Mouse (Mus musculus): ENCODE results near the gene Gm21885.
"Not testable (repeated sequence)": the region's sequence is repeated elsewhere in the genome, so short reads cannot be mapped to it uniquely, and the experiment has no call there.

The Gm21885 gene

DNA sequence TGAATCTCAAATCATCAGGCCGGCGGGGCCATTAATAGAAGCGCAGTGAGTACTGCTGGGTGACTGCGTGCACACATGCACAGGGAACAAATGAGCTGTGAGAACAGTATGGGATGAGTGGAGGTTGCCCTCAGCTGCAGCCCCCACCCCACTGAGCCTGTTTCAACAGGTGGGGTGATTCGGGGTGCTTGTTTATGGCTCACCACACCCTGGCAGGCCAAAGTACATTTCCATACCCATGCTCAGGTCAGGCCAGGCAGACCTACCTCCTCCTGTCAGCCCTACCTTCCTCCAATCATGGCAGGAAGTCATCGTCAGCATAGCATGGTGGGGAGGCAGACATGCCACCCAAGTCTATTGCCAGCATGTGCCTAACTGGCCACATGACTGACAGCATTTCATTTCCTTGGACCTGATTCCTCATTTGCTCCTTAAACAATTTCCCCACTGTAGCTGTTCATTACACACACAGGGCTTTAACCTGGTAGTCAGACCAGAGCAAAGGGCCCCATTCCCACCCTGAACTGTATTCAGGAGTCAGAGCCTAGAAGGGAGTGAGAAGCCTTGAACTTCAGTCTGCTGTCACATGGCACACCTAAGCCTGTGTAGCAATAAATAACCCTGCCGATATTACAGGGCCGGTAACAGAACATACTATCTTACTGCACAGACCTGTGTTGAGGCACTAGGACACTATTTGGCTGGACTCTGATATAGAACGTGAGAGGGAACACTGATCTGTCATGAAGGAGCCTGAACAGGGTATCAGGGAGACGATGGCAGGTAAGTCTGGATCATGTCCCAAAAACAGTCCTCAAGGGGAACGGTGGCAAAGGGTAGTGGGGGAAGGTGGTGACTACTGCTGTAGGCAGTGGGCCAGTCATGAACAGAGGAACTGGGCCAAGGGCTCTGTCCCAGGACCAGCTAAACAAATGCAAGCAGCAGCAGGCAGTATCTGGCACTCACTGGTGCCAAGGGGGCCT is at the start of gene Gm21885:
Gene Gm21885 (plus strand): TSS at position 675 of the 983 bp plus-strand sequence.
- DNase-seq (ENCODE audit: extremely low read depth, low read depth, low spot score), result no peak

DNA sequence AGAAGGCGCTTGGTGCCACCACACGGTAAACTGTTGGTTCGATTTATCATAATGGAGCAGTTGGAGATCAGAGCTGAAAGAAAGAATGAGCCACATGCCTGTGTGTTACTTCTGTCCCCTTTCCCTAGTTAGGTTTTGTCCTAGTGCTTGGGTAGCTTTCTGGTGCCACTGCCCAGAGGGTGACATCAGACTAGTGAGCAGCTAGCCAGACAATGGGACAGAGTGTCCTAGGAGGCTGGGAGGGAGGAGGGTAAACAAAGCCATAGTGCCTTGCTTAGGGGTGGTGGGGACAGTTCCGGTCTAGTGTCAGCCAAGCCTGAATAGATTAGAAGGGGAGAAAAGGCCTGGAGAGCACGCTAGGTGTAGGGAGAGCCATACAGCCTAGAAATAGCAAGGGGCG is 48.3 kb upstream of the Gm21885 start:
- no peak for DNase-seq (ENCODE audit: extremely low read depth, low read depth, low spot score)

DNA sequence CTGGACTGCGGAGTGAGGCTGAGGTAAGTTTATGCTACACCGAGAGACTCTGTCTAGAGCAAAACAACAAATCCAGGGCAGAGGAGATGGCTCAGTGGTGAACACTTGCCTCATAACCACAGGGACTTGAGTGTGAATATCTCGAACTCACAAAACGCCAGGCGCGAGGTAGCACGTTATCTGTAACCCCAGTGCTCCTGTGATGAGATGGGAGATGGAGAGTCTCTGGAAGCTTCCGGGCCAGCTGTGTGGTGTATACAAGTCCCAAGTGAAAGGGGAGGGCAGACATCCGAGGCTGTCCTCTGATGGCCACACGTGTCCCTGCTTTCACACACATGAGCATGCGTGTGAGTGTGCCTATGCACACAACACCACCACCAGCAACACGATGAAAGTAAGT is 47.3 kb upstream of the Gm21885 start:
- no peak for DNase-seq (ENCODE audit: extremely low read depth, low read depth, low spot score)

DNA sequence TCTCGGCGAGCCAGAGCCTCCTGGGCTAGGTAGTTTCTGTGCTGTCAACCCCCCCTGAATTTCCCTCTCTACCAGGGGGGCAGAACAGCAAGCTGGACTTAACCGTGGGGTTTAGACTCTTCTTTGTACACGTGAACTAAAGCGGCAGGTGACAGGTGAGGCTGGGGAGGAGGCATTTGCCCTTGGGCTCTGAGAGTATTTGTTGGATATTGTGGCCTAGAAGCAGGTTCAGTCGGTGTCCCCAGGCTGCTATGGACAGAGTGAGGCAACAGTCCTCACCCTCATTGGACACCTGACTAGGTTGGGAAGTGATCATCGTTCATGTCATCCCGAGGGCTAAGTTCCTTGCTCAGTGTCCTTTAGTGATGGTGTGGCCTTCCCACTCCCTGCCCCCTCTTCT is 46.8 kb upstream of the Gm21885 start:
- no peak for DNase-seq (ENCODE audit: extremely low read depth, low read depth, low spot score)

DNA sequence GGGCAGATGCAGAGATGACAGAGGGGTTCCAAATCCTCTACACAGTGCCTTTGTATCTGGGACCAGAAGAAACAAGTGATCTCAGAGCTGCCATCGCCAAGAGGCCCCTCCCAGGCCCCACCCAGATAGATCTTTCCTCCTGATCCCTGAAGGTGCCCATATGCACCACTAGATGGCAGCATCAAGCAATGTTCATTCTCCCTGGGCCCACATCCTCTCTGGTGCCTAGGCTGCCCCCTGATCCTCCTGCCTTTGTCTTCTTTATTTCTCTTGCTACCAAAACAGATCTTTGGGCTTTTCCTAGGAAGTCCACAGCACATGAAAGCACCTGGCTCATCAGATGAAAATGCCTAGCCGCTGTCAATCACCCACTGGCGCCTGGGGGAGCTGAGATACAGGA is 45.6 kb upstream of the Gm21885 start:
- no peak for DNase-seq (ENCODE audit: extremely low read depth, low read depth, low spot score)

DNA sequence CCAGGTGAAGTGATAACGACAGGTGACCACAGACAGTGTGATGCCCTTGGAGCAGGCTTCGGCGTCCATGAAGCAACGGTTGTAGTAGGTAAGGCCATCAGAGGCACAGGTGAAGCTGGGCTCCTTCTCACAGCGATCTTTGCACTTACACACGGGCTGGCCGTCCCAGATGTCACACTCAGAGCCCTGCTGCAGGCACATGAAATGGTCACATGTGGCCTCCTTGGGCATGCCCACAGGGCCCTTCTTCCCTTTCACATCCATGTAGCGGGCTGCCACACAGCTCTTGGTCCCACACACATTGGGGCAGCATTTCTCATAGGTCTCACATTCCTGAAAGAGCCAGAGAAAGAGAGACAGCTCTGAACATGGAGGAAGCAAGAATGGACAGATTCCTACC is 42.9 kb upstream of the Gm21885 start:
- no peak for DNase-seq (ENCODE audit: extremely low read depth, low read depth, low spot score)

DNA sequence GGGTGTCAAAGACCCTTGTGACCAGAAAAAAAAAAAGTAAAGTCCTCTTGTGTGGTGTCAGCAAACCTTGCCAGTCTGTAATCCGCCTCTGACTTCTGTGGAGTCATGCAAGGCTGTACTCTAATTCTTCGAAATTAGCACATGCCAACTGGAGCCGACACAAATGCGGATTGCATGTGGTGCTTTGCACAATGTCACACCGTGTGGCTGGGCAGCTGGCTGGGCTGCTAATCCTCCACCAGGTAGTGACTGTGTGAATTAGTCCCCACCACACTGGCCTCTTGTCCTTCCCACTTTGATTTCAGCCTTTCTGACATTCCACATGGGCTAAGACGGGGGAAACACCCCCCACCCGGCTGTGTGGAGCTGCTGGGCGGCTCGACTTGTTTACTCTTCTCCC is 42.0 kb upstream of the Gm21885 start:
- DNase-seq (ENCODE audit: extremely low read depth, low read depth, low spot score), result peak; percentile 62

DNA sequence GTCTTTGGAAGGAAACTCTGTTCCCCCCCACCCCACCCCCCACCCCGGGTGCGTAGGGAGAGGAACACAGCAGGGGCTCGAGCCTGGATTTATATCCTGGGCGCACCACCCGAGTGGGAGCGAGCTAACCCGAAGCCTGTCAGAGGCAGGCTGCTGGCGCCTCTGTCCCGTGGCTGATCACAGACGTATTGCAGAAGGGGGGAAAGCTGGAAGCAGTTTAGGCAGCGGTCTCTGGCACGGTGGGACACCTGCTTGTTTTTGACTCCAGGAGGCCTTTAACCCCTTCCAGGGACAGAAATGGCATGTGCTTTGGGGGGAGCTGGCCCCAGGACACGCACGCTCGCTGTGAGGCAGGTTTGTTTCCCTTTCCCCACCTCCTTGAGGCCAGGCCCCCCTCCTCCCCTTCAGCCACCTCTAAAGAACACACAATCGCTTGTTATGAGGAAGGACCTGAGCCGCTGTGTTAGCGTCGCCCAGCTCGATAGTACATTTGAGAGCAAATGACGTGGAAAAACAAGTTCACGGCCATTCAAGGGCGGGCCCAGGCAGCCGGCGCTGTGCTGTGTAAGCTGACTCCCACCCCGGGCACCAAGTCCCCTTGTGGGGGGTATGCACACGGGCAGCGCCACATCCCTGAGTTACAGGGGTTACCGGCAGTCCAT is 38.8 kb upstream of the Gm21885 start:
- no peak for DNase-seq (ENCODE audit: extremely low read depth, low read depth, low spot score)

DNA sequence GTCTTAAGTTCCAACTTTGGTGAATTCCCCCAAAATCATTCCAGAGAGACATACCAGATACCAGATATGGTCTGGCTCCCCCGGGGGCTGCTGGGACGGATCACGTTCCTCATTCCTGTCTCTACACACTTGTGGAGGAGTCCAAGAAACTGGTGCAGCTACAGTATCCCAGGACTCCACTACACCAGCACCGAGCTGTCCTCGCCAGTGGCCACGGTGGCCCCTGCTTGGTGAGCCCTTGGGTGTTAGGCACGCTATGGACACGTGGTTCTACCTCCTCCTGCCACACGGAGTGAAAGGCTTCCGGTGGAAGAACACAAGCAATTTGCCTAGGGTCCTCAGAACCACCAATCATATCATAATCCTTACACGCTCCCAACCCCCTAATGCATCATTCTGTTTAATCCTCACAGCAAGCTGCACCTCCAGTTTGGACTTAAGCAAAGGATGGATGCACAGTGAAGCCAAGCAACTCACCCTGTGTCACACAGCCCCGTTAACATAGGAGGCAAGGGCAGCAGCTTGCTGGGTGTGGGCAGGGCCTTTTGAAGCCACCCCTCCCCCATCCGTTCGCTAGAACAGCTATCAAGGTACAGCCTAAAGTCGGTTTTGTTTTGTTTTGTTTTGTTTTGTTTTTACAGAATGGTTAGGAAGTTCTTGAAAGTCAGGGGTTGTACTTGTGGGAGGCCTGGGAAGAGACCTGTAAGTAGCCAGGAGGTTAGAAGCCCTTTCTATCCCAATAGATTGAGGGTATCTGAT is 38.1 kb upstream of the Gm21885 start:
- DNase-seq (ENCODE audit: extremely low read depth, low read depth, low spot score), result no peak

DNA sequence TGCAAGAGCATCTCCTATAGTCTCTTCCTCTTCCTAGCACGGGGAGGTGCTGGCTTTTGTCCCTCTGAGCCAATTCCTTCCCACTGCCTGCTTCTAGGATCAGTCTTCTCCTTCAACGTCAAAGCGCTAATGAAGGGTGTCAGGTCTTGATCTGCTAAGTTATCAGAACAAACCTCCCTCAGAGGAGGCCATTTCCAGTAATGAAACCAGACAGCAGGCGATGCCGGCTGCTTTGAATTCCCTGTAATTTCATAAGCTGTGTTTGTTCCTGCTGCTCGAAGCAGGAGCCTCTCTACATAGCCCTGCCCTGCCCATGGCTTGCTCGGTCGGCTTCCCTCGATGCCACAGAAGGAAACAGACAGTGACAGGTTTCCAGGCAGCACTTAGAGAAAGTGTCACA is 37.3 kb upstream of the Gm21885 start:
- DNase-seq (ENCODE audit: extremely low read depth, low read depth, low spot score), result no peak

DNA sequence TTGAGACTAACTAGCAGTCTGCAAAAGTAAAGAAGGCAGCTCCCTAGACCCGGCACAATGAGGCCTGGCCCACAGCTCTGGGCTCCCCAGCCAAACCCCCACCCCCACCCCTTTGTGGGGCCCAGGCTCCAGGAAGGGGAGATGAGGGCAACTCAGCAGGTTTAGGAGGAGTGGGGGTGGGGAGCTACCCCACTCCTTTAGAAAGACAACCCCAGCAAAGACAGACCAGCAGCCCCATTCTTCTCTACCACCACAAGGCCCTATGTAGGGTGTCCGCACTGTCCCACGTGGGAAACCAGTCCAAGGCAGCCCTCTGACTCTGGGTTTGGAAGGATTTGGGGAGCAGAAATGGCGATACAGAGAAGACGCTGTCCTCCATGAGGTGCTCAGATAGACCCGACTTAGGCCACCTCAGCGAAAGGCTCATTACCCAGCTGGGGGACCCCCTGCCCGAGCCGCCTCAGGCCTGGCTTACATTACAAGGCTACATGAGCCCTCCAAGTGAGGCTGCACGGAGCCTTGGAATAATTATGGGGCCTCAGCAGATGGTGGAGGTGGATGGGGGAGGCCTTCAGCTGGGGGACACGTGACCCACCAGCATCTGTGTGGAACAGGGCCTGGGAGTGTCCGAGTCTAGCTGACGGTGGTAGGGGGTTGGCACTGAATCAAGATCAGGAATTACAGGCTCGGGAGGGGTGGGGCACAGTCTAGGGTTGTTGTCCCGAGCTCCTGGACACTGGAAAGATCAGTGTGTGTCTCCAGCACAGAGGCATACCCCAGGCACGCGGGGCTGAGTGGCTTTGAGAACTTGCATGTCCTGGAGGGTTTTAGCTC is 35.5 kb upstream of the Gm21885 start, which contains the start of gene Wfikkn2:
Gene Wfikkn2 (minus strand): TSS at position 51 of the 834 bp plus-strand sequence.
- no peak for DNase-seq (ENCODE audit: extremely low read depth, low read depth, low spot score)

DNA sequence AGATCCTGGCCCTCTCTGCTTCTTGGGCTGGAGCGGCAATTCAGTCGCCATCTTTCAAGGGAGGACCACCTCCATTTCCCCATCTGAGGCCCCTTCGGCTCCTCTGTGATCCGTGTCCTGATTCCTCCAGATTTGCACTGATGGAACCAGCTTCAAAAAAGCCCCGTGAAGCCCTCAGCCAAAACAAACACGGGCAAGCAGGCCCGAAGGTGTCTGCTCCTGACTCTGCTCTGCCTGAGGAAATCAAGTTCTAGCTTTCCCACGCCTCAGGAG is 34.9 kb upstream of the Gm21885 start:
- DNase-seq (ENCODE audit: extremely low read depth, low read depth, low spot score), result no peak

DNA sequence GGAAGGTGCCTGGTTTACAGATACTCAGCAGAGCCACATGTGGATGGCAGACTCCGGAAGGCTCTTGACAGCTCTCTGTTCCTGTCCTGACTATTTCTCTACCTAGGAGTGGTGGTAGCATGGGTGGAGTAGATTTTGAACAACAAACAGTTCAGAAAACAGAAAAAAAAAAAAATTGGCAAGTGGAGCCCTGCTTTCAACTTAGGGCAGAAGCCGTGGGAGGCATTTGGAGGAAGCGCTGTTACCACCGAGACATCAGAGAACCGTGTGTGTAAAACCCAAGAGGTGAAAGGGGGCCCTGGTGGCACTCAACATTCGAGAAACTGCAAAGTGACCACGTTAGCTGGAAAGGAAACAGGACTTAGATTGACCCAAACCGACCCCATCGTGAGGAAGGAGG is 28.5 kb upstream of the Gm21885 start:
- no peak for DNase-seq (ENCODE audit: extremely low read depth, low read depth, low spot score)

DNA sequence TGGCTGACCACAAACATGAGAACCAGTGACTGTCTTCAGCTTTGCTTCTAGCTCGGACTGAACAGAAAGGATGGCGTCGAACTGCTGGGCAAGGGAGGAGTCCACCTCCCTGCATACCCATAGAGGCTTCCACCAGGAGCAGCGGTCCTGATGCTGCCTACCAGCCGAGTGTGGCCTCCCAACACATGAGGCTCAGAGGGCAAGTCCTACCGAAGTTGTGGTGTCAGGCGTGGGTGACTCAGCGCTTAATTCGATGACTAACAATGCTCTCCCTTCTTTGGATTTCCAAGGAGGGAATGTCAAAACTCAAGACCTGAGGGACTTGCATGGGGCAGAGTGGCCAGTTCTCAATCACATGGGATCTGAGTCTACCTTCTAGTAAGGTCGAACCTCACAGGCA is 28.0 kb upstream of the Gm21885 start:
- no peak for DNase-seq (ENCODE audit: extremely low read depth, low read depth, low spot score)

DNA sequence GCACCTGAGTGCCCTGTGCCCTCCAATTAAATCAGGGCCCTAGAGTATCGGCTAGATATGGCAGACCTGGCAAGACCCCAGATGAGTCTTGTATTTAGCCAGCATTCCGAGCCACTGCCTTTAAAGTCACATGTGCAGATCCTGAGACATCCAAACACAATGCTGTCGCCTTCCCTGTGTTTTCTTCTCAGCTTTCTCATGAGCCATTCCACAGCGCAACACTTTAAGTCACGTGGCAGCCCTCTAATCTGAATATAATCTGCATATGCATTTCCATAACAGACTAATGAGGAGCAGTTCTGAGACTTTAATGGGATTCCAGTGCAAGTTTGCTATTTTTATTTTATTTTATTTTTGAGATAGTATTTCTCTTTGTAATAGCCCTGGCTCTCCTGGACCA is 25.9 kb upstream of the Gm21885 start:
- DNase-seq (ENCODE audit: extremely low read depth, low read depth, low spot score), result no peak

DNA sequence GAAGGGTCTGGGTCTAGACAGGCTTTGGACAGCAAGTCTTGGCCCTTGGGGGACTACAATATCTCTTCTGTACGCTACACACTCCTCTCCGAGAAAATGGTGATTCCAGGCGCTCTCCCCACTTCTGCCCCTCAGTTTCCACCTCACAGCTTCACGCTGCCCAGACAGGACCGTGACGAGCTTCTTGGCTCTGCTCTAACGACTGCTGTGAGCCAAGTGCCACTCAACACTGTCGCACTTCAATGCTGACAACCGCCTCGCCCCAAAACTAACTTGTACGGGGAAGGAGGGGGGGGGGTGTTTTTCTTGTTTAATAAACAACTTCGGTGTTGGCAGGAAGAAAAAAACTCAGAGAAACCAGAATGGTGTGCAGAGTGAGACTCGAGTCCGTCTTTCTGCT is 23.7 kb upstream of the Gm21885 start:
- no peak for DNase-seq (ENCODE audit: extremely low read depth, low read depth, low spot score)

DNA sequence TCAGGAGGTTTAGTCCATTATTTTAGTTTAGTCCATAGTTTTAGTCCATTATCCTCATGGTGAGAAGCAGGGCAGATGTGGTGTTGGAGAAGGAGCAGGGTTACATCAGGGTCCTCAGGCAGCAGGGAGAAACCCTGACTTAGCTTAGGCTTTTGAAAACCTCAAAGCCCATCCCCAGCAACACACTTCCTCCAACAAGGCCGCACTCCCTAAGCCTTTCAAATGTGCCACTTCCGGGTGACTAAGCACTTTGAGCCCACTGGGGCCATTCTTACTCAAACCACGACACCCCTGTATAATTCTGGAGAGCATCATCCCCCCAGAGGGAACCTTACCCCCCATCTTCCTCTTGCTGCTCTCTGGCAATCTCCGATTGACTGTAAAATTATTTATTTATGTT is 21.9 kb upstream of the Gm21885 start:
- DNase-seq (ENCODE audit: extremely low read depth, low read depth, low spot score), result no peak

DNA sequence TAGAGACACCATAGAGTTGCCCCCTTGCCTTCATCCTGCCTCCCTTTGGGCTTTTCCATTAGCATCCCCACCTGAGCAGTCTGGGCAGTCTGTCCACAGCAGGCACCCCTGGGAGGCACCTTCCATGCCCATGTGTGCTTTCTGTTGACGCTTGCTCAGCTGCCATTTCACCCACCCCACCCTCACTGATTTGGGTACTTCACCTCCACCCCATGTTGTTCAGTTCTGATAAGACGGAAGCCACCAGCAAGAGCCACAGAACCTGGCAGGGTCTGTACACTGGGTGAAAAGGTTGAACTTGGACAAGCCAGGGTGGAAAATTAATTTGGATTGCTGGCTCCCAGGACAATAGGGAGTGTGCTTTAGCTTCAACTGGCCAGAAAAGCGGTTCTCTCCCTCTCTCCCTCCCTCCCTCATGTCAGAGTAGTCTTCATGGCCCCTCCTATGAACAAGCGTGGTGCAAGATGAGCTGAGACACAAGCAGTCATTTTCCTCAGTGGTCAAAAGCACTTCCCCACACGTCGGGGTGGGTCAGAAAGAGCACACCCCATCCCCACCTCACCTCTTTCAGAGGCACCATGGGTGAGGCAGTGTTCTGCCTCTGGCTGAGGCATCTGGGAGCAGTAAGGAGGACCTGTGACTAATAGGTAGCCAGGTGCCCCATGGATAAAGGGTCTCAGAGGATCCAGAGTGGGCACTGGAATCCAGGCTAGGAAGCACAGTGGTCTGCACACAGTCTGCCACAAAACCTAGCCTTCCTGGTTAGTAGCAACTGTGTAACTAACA is 19.9 kb upstream of the Gm21885 start:
- no peak for DNase-seq (ENCODE audit: extremely low read depth, low read depth, low spot score)

DNA sequence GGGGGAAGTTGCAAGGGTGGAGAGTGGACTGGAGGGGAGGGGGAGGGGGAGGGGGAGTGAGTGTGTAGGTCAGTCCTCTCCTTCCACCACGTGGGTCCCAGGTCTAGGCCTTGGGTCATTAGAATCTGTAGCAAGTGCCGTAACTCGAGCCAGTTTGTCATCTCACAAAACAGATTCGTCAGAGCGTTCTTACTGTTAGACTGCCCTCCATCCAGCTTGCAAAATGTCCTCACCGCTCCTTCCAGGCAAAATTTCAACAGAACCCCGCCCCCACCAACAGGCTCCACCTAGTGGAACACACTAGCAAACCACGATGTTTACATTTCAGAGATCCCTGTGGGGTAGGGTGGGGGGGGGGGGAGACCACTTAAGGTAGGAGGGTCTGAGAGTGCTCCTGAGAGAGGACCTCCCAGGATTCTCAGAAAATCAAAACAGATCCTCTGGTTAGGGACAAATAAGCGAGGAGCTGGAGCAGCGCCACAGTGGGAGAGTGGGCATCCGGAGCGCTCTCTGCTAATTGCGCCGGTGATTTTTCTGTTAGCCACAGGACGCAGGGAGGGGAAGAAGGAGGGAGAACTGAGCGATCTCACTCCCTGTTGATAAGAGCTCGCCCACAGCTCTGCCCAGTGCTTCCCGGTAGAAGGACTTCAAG is 16.4 kb upstream of the Gm21885 start:
- no peak for DNase-seq (ENCODE audit: extremely low read depth, low read depth, low spot score)

DNA sequence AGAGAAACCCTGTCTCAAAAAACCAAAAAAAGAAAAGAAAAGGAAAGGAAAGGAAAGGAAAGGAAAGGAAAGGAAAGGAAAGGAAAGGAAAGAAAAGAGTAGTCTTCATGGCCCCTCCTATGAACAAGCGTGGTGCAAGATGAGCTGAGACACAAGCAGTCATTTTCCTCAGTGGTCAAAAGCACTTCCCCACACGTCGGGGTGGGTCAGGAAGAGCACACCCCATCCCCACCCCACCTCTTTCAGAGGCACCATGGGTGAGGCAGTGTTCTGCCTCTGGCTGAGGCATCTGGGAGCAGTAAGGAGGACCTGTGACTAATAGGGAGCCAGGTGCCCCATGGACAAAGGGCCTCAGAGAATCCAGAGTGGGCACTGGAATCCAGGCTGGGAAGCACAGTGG is 15.5 kb upstream of the Gm21885 start:
- DNase-seq (ENCODE audit: extremely low read depth, low read depth, low spot score), result not testable (repeated sequence)

All from fat pad, adult 2 months (tissue).